Mouse (Mus musculus) forelimb bud, embryonic 11.5 days (tissue): ENCODE data around the gene Gm21650.
"Not testable (repeated sequence)": the region's sequence is repeated elsewhere in the genome, so short reads cannot be mapped to it uniquely, and the experiment has no call there.

ENCODE experiments used
- DNase-seq: peaks from one replicate; pipeline ENCODE4 v3.0.0-alpha.2; 2012; ENCODE audit warnings: low read depth, low spot score

The Gm21650 gene

GRCm38 (mm10) chrY:77692508-77692907 lies at the start of gene Gm21650:
Gene Gm21650, plus strand, starts transcription at chrY:77692808.
- not testable (repeated sequence) for DNase-seq
